Mouse (Mus musculus): ENCODE results near the gene Gm5416.
"Not testable (repeated sequence)": the region's sequence is repeated elsewhere in the genome, so short reads cannot be mapped to it uniquely, and the experiment has no call there.

- not testable (repeated sequence) for TF ChIP-seq CTCF, EP300 (IDR thresholded peaks at IDR 0.05)
Observed at GRCm38 (mm10) chr16:36221168-36221567, 11.0 kb downstream of the Gm5416 start, which contains the start of gene 2010005H15Rik.

All from lung, postnatal 0 days (tissue).